Mouse (Mus musculus): ENCODE measurements at regions not wholly inside any gene's neighbourhood (a gene's known extent, or its start where the extent isn't known, plus 50 kb on each side); places are given as distances from the start of the nearest gene placed in this dataset.

GRCm38 (mm10) chr6:148652434-148652833 lies 178.8 kb downstream of the Ipo8 start:
- DNase-seq, result no peak
- Histone ChIP-seq H3K4me3 (ENCODE audit: insufficient read depth, low read depth, low read length) (no peak overlapping the region), H3K27ac (ENCODE audit: insufficient read depth, low read depth, low read length) (no peak overlapping the region), H3K27me3 (replicated peaks; ENCODE audit: control insufficient read depth, insufficient read depth, low read length) (no peaks in the 10 kb centered on the region; the same call in 1 of the 2 replicates), H3K4me1 (ENCODE audit: control insufficient read depth, insufficient read depth, low read length) (no peaks in the 10 kb centered on the region), H3K36me3 (ENCODE audit: control insufficient read depth, insufficient read depth, low read length) (no peaks in the 10 kb centered on the region)
- TF ChIP-seq POLR2A (IDR thresholded peaks at IDR 0.05; ENCODE audit: low read depth, low read length), result no peak
- TF ChIP-seq CTCF (conservative IDR thresholded peaks at IDR 0.05; ENCODE audit: insufficient read depth, insufficient read length, low read depth, low read length), result no peak
- WGBS, result 43% methylated on average over 4 of the region's 4 CpGs

GRCm38 (mm10) chr6:148647423-148648390 lies 183.6 kb downstream of the Ipo8 start:
- TF ChIP-seq CTCF (conservative IDR thresholded peaks at IDR 0.05; ENCODE audit: insufficient read depth, insufficient read length, low read depth, low read length) (no peak), POLR2A (IDR thresholded peaks at IDR 0.05; ENCODE audit: low read depth, low read length) (no peak)
- Histone ChIP-seq H3K4me3 (ENCODE audit: insufficient read depth, low read depth, low read length) (no peak overlapping the region), H3K27ac (ENCODE audit: insufficient read depth, low read depth, low read length) (no peak overlapping the region), H3K36me3 (ENCODE audit: control insufficient read depth, insufficient read depth, low read length) (no peaks in the 10 kb centered on the region), H3K4me1 (ENCODE audit: control insufficient read depth, insufficient read depth, low read length) (no peaks in the 10 kb centered on the region), H3K27me3 (replicated peaks; ENCODE audit: control insufficient read depth, insufficient read depth, low read length) (no peaks in the 10 kb centered on the region; the same call in 1 of the 2 replicates)
- 70% methylated on average over 2 of the region's 2 CpGs for WGBS
- DNase-seq, result no peak

- Histone ChIP-seq H3K4me3 (ENCODE audit: insufficient read depth, low read depth, low read length) (no peak overlapping the region), H3K36me3 (ENCODE audit: control insufficient read depth, insufficient read depth, low read length) (no peaks in the 10 kb centered on the region), H3K27me3 (replicated peaks; ENCODE audit: control insufficient read depth, insufficient read depth, low read length) (no peaks in the 10 kb centered on the region), H3K27ac (ENCODE audit: insufficient read depth, low read depth, low read length) (no peak overlapping the region), H3K4me1 (ENCODE audit: control insufficient read depth, insufficient read depth, low read length) (no peaks in the 10 kb centered on the region)
- WGBS, result 94% methylated on average over 1 of the region's 1 CpGs
- no peak for DNase-seq
- no peak for TF ChIP-seq CTCF (conservative IDR thresholded peaks at IDR 0.05; ENCODE audit: insufficient read depth, insufficient read length, low read depth, low read length)
- TF ChIP-seq POLR2A (IDR thresholded peaks at IDR 0.05; ENCODE audit: low read depth, low read length), result no peak
Measured at GRCm38 (mm10) chr6:148640595-148640994, 190.7 kb downstream of the Ipo8 start.

- H3K4me1 ChIP-seq (ENCODE audit: control insufficient read depth, insufficient read depth, low read length), result no peaks in the 10 kb centered on the region
- no peaks in the 10 kb centered on the region for H3K27me3 ChIP-seq (replicated peaks; ENCODE audit: control insufficient read depth, insufficient read depth, low read length)
- no peaks in the 10 kb centered on the region for H3K36me3 ChIP-seq (ENCODE audit: control insufficient read depth, insufficient read depth, low read length)
- WGBS, result 88% methylated on average over 2 of the region's 2 CpGs
- no peak for DNase-seq
- TF ChIP-seq CTCF (conservative IDR thresholded peaks at IDR 0.05; ENCODE audit: insufficient read depth, insufficient read length, low read depth, low read length) (no peak), POLR2A (IDR thresholded peaks at IDR 0.05; ENCODE audit: low read depth, low read length) (no peak)
- no peak overlapping the region for H3K4me3 ChIP-seq (ENCODE audit: insufficient read depth, low read depth, low read length)
- H3K27ac ChIP-seq (ENCODE audit: insufficient read depth, low read depth, low read length), result no peak overlapping the region
Measured at GRCm38 (mm10) chr6:148634148-148634547, 190.0 kb upstream of the Tmtc1 start.

GRCm38 (mm10) chr6:148627090-148627605 lies 183.0 kb upstream of the Tmtc1 start:
- Histone ChIP-seq H3K27ac (ENCODE audit: insufficient read depth, low read depth, low read length) (no peak overlapping the region), H3K4me3 (ENCODE audit: insufficient read depth, low read depth, low read length) (no peak overlapping the region), H3K27me3 (replicated peaks; ENCODE audit: control insufficient read depth, insufficient read depth, low read length) (no peaks in the 10 kb centered on the region), H3K4me1 (ENCODE audit: control insufficient read depth, insufficient read depth, low read length) (no peaks in the 10 kb centered on the region), H3K36me3 (ENCODE audit: control insufficient read depth, insufficient read depth, low read length) (no peaks in the 10 kb centered on the region)
- DNase-seq, result no peak
- WGBS, result 92% methylated on average over 1 of the region's 1 CpGs
- no peak for TF ChIP-seq POLR2A (IDR thresholded peaks at IDR 0.05; ENCODE audit: low read depth, low read length)
- no peak for TF ChIP-seq CTCF (conservative IDR thresholded peaks at IDR 0.05; ENCODE audit: insufficient read depth, insufficient read length, low read depth, low read length)

- H3K4me3 ChIP-seq (ENCODE audit: insufficient read depth, low read depth, low read length), result no peak overlapping the region
- no peaks in the 10 kb centered on the region for H3K36me3 ChIP-seq (ENCODE audit: control insufficient read depth, insufficient read depth, low read length)
- TF ChIP-seq CTCF (conservative IDR thresholded peaks at IDR 0.05; ENCODE audit: insufficient read depth, insufficient read length, low read depth, low read length), result no peak
- no peak overlapping the region for H3K27ac ChIP-seq (ENCODE audit: insufficient read depth, low read depth, low read length)
- no peaks in the 10 kb centered on the region for H3K27me3 ChIP-seq (replicated peaks; ENCODE audit: control insufficient read depth, insufficient read depth, low read length)
- DNase-seq, result no peak
- 97% methylated on average over 2 of the region's 2 CpGs for WGBS
- no peaks in the 10 kb centered on the region for H3K4me1 ChIP-seq (ENCODE audit: control insufficient read depth, insufficient read depth, low read length)
Measured at GRCm38 (mm10) chr6:148623119-148623770, 179.1 kb upstream of the Tmtc1 start.

GRCm38 (mm10) chr6:148620034-148620433 lies 175.8 kb upstream of the Tmtc1 start:
- no peaks in the 10 kb centered on the region for H3K4me1 ChIP-seq (ENCODE audit: control insufficient read depth, insufficient read depth, low read length)
- 56% methylated on average over 1 of the region's 1 CpGs for WGBS

More at GRCm38 (mm10) chr6:148620034-148620433, 175.8 kb upstream of the Tmtc1 start:
- Histone ChIP-seq H3K27ac (ENCODE audit: insufficient read depth, low read depth, low read length) (no peak overlapping the region), H3K27me3 (replicated peaks; ENCODE audit: control insufficient read depth, insufficient read depth, low read length) (no peaks in the 10 kb centered on the region), H3K4me3 (ENCODE audit: insufficient read depth, low read depth, low read length) (no peak overlapping the region), H3K36me3 (ENCODE audit: control insufficient read depth, insufficient read depth, low read length) (no peaks in the 10 kb centered on the region)
- no peak for TF ChIP-seq CTCF (conservative IDR thresholded peaks at IDR 0.05; ENCODE audit: insufficient read depth, insufficient read length, low read depth, low read length)
- no peak for TF ChIP-seq POLR2A (IDR thresholded peaks at IDR 0.05; ENCODE audit: low read depth, low read length)
- no peak for DNase-seq
